Mouse (Mus musculus): ENCODE data around the gene Il21. TPM values are rescaled to one million over a fixed set of nuclear protein-coding genes. Genes with fewer than 3 reads are reported as not detected.

Gene Il21
- not detected in 2 replicates for polyA plus RNA-seq (2015; fragmentation: Nextera tagmentation; extraction: Ambion mirVana)

DNA sequence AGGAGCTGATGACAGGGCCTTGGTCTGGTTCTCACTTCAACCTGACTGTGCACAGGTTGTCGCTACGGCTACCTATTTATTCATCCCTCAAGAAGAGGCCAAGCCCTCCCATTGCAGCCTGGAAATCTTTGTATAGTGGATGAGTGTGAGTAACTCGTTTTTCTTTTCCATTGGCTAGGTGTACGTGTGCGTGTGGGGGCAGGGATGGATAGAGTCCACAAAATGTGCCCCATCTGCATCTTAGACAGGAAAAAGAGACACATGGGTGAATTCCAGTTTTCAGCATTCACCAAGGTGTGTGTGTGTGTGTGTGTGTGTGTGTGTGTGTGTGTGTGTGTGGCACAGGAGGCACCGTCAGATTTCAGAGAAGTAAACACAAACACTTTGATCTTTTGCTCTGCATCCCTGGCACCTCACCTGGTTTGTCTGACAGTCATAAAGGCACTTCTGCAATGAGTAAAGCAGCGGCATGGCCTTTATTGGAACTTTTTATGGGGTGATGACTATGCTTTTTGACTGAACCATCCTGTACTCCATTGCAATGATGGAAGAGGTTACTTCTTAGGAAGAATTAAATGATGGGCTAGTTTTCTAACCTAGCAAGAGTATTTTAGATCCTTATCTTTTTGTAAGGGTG is at the start of gene Il21:
TSS of gene Il21 (minus strand) at position 51 of the 637 bp plus-strand sequence.
- no peak within 1 kb of the TSS for H3K4me2 ChIP-seq (ENCODE audit: low read depth, low read length)
- H3K27me3 ChIP-seq (ENCODE audit: control insufficient read depth, insufficient read depth, low read length) = no peaks in the 10 kb centered on the region
- ATAC-seq (ENCODE audit: insufficient read depth, low FRiP score) = no peak
- H3K4me1 ChIP-seq (ENCODE audit: control insufficient read depth, insufficient read depth, low read length) = no peaks in the 10 kb centered on the region
- no peaks in the 10 kb centered on the region for H3K36me3 ChIP-seq (ENCODE audit: control insufficient read depth, insufficient read depth, low read length)
- 76% methylated on average over 7 of the region's 7 CpGs for WGBS
- H3K9ac ChIP-seq (ENCODE audit: low read length) = no peak within 1 kb of the TSS
- no peaks in the 10 kb centered on the region for H3K9me3 ChIP-seq (replicated peaks; ENCODE audit: control insufficient read depth, low read length)
- H3K27ac ChIP-seq (ENCODE audit: low read length) = no peak within 1 kb of the TSS
- no peak within 1 kb of the TSS for H3K4me3 ChIP-seq (replicated peaks; ENCODE audit: low read length)

DNA sequence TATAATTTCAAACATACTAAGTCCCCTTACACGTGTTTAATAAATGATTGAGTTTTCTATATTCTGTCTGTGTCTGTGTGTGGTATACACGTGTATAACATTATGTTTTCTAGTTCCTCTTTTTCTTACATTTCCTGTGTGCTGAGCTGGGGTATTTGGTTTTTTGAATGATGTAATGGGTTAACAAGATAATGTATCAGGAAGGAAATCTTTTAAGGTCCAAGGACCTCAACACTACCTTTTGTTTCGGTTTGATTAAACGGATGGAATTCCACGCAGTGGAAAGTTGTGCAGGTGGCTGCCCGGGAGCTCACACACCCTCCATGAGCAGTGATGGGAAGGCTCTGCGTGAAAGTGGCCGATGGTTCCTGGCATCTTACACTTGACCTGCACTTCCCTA is 48.4 kb upstream of the Il21 start:
- Histone ChIP-seq H3K9ac (ENCODE audit: low read length) (no peak overlapping the region), H3K4me1 (ENCODE audit: control insufficient read depth, insufficient read depth, low read length) (no peaks in the 10 kb centered on the region), H3K27ac (ENCODE audit: low read length) (no peak overlapping the region), H3K9me3 (replicated peaks; ENCODE audit: control insufficient read depth, low read length) (no peaks in the 10 kb centered on the region), H3K36me3 (ENCODE audit: control insufficient read depth, insufficient read depth, low read length) (no peaks in the 10 kb centered on the region), H3K27me3 (ENCODE audit: control insufficient read depth, insufficient read depth, low read length) (no peaks in the 10 kb centered on the region), H3K4me2 (ENCODE audit: low read depth, low read length) (no peak overlapping the region), H3K4me3 (replicated peaks; ENCODE audit: low read length) (no peak overlapping the region)
- 61% methylated on average over 8 of the region's 8 CpGs for WGBS
- no peak for ATAC-seq (ENCODE audit: insufficient read depth, low FRiP score)

DNA sequence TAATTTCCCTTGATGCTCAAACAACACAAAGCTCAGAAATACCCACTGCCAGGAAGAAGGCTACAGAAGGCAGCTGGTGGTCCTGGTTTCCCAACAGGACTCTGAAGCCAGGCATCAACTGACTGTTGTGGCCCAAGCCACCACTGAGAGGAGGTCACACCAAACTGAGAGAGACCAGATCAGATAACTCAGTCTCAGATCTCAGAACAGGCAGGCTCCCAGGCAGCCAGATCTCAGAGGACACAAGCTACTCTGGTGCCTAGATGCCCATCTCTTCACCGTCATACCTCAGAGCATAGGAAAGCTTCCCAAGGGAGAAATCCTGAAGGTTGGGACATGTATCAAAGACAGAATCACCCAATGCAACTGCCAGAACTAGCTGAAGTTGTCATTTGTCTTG is 47.8 kb upstream of the Il21 start:
- no peak overlapping the region for H3K4me3 ChIP-seq (replicated peaks; ENCODE audit: low read length)
- H3K27me3 ChIP-seq (ENCODE audit: control insufficient read depth, insufficient read depth, low read length) = no peaks in the 10 kb centered on the region
- no peaks in the 10 kb centered on the region for H3K4me1 ChIP-seq (ENCODE audit: control insufficient read depth, insufficient read depth, low read length)
- H3K36me3 ChIP-seq (ENCODE audit: control insufficient read depth, insufficient read depth, low read length) = no peaks in the 10 kb centered on the region
- ATAC-seq (ENCODE audit: insufficient read depth, low FRiP score) = no peak
- no peak overlapping the region for H3K27ac ChIP-seq (ENCODE audit: low read length)
- 78% methylated on average over 1 of the region's 1 CpGs for WGBS
- no peak overlapping the region for H3K4me2 ChIP-seq (ENCODE audit: low read depth, low read length)
- no peak overlapping the region for H3K9ac ChIP-seq (ENCODE audit: low read length)
- H3K9me3 ChIP-seq (replicated peaks; ENCODE audit: control insufficient read depth, low read length) = no peaks in the 10 kb centered on the region

DNA sequence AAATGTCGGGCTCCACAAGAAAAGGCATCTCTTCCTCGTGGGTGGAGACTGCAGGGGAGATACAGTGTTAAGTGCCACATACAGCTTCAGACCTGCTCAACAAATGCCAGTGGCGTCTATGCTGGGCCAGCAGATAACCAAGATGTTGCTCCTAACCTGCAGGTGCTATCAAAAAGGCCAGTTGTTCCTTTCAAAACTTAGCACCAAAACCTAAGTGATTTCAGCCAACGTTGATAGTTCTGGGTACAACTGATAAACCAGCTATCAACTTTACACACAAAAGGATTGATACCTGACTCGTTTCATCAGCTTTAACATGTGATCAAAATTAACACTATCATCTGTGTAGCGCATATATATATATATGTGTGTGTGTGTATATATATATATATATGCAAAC is 42.2 kb upstream of the Il21 start:
- no peak overlapping the region for H3K4me3 ChIP-seq (replicated peaks; ENCODE audit: low read length)
- WGBS = 72% methylated on average over 6 of the region's 6 CpGs

DNA sequence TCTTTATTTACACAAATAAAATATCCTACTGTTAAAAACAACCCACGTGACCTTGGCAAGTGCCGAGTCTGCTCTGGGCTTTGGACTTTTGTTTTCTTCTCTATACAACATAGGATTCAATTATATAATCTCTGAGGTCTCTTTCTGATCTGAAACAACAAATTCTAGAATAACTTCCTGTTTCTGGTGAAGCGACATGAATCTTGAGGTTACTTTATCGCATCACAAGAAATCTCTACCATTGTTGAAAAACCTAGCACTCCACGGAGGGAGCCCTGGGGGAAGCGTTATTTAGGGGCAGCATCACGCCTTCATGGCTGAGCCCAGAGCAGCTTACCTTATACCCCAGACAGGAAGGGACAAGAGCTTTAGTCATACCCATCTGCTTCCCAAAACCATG is 40.7 kb upstream of the Il21 start:
- Histone ChIP-seq H3K4me3 (replicated peaks; ENCODE audit: low read length) (no peak overlapping the region), H3K9ac (ENCODE audit: low read length) (no peak overlapping the region), H3K27me3 (ENCODE audit: control insufficient read depth, insufficient read depth, low read length) (no peaks in the 10 kb centered on the region), H3K9me3 (replicated peaks; ENCODE audit: control insufficient read depth, low read length) (no peaks in the 10 kb centered on the region), H3K36me3 (ENCODE audit: control insufficient read depth, insufficient read depth, low read length) (no peaks in the 10 kb centered on the region), H3K4me2 (ENCODE audit: low read depth, low read length) (no peak overlapping the region), H3K4me1 (ENCODE audit: control insufficient read depth, insufficient read depth, low read length) (no peaks in the 10 kb centered on the region), H3K27ac (ENCODE audit: low read length) (no peak overlapping the region)
- WGBS = 76% methylated on average over 7 of the region's 7 CpGs
- no peak for ATAC-seq (ENCODE audit: insufficient read depth, low FRiP score)

More for the DNA sequence above, 42.2 kb upstream of the Il21 start:
- H3K27ac ChIP-seq (ENCODE audit: low read length) = no peak overlapping the region
- no peak for ATAC-seq (ENCODE audit: insufficient read depth, low FRiP score)
- H3K4me1 ChIP-seq (ENCODE audit: control insufficient read depth, insufficient read depth, low read length) = no peaks in the 10 kb centered on the region
- no peaks in the 10 kb centered on the region for H3K27me3 ChIP-seq (ENCODE audit: control insufficient read depth, insufficient read depth, low read length)
- H3K4me2 ChIP-seq (ENCODE audit: low read depth, low read length) = no peak overlapping the region
- no peaks in the 10 kb centered on the region for H3K9me3 ChIP-seq (replicated peaks; ENCODE audit: control insufficient read depth, low read length)
- H3K9ac ChIP-seq (ENCODE audit: low read length) = no peak overlapping the region
- H3K36me3 ChIP-seq (ENCODE audit: control insufficient read depth, insufficient read depth, low read length) = no peaks in the 10 kb centered on the region

DNA sequence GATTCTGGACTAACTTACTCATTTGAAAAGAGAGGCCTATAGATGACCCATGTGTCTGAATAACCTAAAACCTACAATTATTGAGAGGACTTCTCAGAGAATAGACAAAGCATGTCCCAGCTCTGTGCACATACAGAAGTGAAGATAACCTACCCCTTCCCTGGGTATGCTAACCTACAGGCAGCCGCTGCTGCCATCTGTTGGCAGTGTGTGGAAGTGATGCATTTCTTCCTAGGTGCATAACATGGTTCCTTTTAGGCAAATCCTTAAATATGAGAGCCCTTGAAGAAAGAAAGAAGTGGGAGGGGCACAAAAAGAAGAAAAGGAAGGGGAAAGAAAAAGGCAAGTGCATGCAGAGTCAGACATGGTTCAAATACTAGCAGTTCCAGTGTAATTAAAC is 38.8 kb upstream of the Il21 start:
- ATAC-seq (ENCODE audit: insufficient read depth, low FRiP score) = no peak
- no peaks in the 10 kb centered on the region for H3K4me1 ChIP-seq (ENCODE audit: control insufficient read depth, insufficient read depth, low read length)
- H3K4me2 ChIP-seq (ENCODE audit: low read depth, low read length) = no peak overlapping the region
- H3K27ac ChIP-seq (ENCODE audit: low read length) = no peak overlapping the region
- H3K9me3 ChIP-seq (replicated peaks; ENCODE audit: control insufficient read depth, low read length) = no peaks in the 10 kb centered on the region
- H3K9ac ChIP-seq (ENCODE audit: low read length) = no peak overlapping the region
- H3K27me3 ChIP-seq (ENCODE audit: control insufficient read depth, insufficient read depth, low read length) = no peaks in the 10 kb centered on the region
- 4% methylated on average over 1 of the region's 1 CpGs for WGBS
- no peaks in the 10 kb centered on the region for H3K36me3 ChIP-seq (ENCODE audit: control insufficient read depth, insufficient read depth, low read length)
- no peak overlapping the region for H3K4me3 ChIP-seq (replicated peaks; ENCODE audit: low read length)

DNA sequence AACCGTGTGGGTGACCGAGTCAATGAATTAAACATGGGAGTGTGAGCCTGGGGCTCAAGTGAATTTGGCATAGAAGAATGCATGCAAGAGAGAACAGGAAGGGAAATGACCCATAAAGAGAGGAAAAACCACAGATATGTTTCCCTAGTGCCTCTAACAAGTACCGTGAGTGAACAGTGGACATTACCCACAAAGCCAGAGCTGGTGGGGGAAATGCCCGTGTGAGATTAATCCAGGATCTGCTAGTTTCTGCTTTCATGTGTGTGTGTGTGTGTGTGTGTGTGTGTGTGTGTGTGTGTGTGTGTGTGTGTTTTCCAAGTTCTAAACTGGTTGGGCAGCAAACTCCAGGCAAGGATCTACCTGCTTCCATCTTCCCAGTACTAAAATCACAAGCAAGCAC is 37.5 kb upstream of the Il21 start:
- Histone ChIP-seq H3K9ac (ENCODE audit: low read length) (no peak overlapping the region), H3K4me1 (ENCODE audit: control insufficient read depth, insufficient read depth, low read length) (no peaks in the 10 kb centered on the region), H3K9me3 (replicated peaks; ENCODE audit: control insufficient read depth, low read length) (no peaks in the 10 kb centered on the region), H3K4me3 (replicated peaks; ENCODE audit: low read length) (no peak overlapping the region), H3K4me2 (ENCODE audit: low read depth, low read length) (no peak overlapping the region), H3K27me3 (ENCODE audit: control insufficient read depth, insufficient read depth, low read length) (no peaks in the 10 kb centered on the region), H3K36me3 (ENCODE audit: control insufficient read depth, insufficient read depth, low read length) (no peaks in the 10 kb centered on the region), H3K27ac (ENCODE audit: low read length) (no peak overlapping the region)
- WGBS = 93% methylated on average over 4 of the region's 4 CpGs
- no peak for ATAC-seq (ENCODE audit: insufficient read depth, low FRiP score)

DNA sequence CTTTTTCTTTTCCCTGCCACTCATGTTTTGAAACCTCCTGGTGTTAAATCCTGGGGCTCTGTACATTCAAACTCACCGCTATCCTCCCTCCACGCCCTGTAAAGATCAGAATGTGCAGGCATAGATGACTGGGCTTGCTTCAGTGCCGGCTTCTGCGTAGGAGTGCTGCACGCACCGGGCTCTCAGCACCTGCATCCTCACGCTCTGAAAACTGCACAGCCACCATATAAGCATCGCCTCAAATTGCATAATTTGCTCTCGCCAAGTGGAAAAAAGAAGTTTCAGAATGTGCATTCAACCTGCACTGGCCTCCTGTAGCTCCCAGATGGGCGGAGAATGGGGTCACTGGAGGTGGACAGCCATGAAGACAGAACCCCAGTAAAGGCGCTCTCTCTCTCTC is 35.9 kb upstream of the Il21 start:
- H3K4me2 ChIP-seq (ENCODE audit: low read depth, low read length) = no peak overlapping the region
- no peak overlapping the region for H3K27ac ChIP-seq (ENCODE audit: low read length)
- H3K36me3 ChIP-seq (ENCODE audit: control insufficient read depth, insufficient read depth, low read length) = no peaks in the 10 kb centered on the region
- no peaks in the 10 kb centered on the region for H3K4me1 ChIP-seq (ENCODE audit: control insufficient read depth, insufficient read depth, low read length)
- H3K9ac ChIP-seq (ENCODE audit: low read length) = no peak overlapping the region
- H3K27me3 ChIP-seq (ENCODE audit: control insufficient read depth, insufficient read depth, low read length) = no peaks in the 10 kb centered on the region
- no peak for ATAC-seq (ENCODE audit: insufficient read depth, low FRiP score)
- H3K4me3 ChIP-seq (replicated peaks; ENCODE audit: low read length) = no peak overlapping the region
- 83% methylated on average over 11 of the region's 11 CpGs for WGBS
- no peaks in the 10 kb centered on the region for H3K9me3 ChIP-seq (replicated peaks; ENCODE audit: control insufficient read depth, low read length)

DNA sequence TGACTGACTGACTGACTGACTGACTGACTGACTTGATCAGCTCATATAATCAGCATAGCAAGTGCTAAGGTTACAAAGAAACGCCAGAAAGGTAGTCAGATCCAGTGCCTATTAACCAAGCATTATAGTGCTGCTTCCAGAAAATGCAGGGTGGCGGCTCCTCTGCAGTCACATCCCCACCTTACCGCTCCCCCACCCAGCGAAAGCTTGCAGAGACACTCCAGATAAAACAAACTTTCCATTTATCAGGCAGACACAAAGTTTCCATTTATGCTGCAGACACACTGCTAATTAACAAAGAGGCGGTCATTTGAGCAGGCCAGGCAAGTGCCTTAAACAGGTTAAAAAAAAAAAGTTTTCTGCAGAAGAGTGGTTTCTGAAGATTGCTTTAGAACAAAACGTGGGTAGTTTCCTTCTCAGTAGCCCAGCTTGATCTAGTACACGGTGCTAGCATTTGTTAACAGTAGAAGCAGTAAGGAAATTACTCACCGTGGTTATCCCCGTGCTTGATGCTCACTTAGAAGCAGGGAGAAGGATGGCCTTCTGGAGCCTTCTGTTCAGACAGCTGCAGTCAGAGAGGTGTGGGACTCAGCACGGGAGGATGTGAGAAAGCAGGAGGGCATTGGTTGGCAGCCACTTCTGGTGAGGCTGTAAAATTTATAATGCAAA is 27.0 kb upstream of the Il21 start:
- H3K9ac ChIP-seq (ENCODE audit: low read length) = no peak overlapping the region
- no peak overlapping the region for H3K4me2 ChIP-seq (ENCODE audit: low read depth, low read length)
- no peaks in the 10 kb centered on the region for H3K27me3 ChIP-seq (ENCODE audit: control insufficient read depth, insufficient read depth, low read length)
- 36% methylated on average over 10 of the region's 10 CpGs for WGBS
- ATAC-seq (ENCODE audit: insufficient read depth, low FRiP score) = no peak
- no peaks in the 10 kb centered on the region for H3K36me3 ChIP-seq (ENCODE audit: control insufficient read depth, insufficient read depth, low read length)
- H3K4me3 ChIP-seq (replicated peaks; ENCODE audit: low read length) = no peak overlapping the region
- no peaks in the 10 kb centered on the region for H3K9me3 ChIP-seq (replicated peaks; ENCODE audit: control insufficient read depth, low read length)
- H3K4me1 ChIP-seq (ENCODE audit: control insufficient read depth, insufficient read depth, low read length) = no peaks in the 10 kb centered on the region
- no peak overlapping the region for H3K27ac ChIP-seq (ENCODE audit: low read length)
